ENCODE assay signal across 8 mouse cellular contexts in the genomic region with DNA sequence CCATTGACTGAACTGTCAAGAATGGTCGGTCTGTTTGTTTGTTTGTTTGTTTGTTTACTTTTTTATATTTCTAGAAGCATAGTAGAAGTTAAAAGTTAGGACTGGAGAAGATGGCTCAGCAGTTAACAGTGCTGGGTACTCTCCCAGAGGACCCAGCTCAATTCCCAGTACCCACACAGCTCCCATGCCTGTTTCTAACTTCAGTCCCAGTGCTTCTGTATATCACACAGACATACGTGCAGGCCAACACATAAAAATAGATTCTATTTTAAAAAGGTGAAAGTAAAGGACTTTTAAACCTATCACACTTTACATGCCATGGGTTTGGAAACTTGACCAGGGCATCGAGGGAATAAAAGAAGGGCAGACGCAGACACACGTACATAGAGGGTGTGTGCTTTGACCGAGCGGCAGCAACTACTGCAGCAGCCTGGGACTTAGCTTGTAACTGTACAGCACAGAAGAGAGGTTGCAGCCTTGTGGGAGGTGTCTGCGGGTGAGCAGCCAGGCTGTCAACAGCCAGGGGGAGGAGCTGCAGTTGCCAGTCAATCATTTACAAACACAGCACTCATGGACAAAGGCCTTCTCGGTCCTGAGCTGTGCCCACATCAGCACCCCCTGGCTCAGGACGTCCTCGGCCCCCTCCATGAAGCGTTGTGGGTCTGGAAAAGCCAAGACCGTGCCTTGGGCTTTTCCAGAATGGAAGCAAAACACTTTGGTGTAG. TPM values are rescaled to one million over a fixed set of nuclear protein-coding genes. Genes with fewer than 3 reads are reported as not detected.
DNase-seq lines count a peak whose midpoint lies in the region; ATAC-seq and TF ChIP-seq lines count a peak whose summit lies in the region.

No protein-coding gene starts in this region.

- DNase-seq in frontal cortex, postnatal 25 days (ENCODE audit: low spot score in 2 of 2) = no peak
- peak; percentile 39 for DNase-seq in hindbrain, embryonic 11.5 days (ENCODE audit: low spot score)
- no peak for DNase-seq in limb, embryonic 14.5 days (ENCODE audit: low spot score)
- peak; percentile 51 for DNase-seq in midbrain, postnatal 0 days (ENCODE audit: low spot score)
- DNase-seq in spleen, postnatal 36 days (ENCODE audit: low spot score in 2 of 2) = no peak
- no peak for DNase-seq in right cerebral cortex, postnatal 10 days (ENCODE audit: low spot score in 2 of 2)

- H3K4me3 ChIP-seq in embryonic facial prominence, embryonic 13.5 days = no peak overlapping the region
- H3K4me3 ChIP-seq in hindbrain, embryonic 11.5 days (ENCODE audit: low read depth, low read length) = peak overlapping the region; percentile 51
- H3K4me3 ChIP-seq in limb, embryonic 14.5 days (replicated peaks; ENCODE audit: low read length) = no peak overlapping the region
- peak overlapping the region; percentile 71 for H3K4me3 ChIP-seq in midbrain, postnatal 0 days (ENCODE audit: low read depth, low read length)

- H3K9me3 ChIP-seq in embryonic facial prominence, embryonic 13.5 days = no peaks in the 10 kb centered on the region
- no peaks in the 10 kb centered on the region for H3K9me3 ChIP-seq in hindbrain, embryonic 11.5 days (ENCODE audit: control insufficient read depth, low read length)
- no peaks in the 10 kb centered on the region for H3K9me3 ChIP-seq in limb, embryonic 14.5 days (ENCODE audit: control insufficient read depth, low read length)
- H3K9me3 ChIP-seq in midbrain, postnatal 0 days (ENCODE audit: low read length) = no peaks in the 10 kb centered on the region

- H3K36me3 ChIP-seq in embryonic facial prominence, embryonic 13.5 days = no peaks in the 10 kb centered on the region
- H3K36me3 ChIP-seq in hindbrain, embryonic 11.5 days (ENCODE audit: control insufficient read depth, insufficient read depth, low read length) = no peaks in the 10 kb centered on the region
- no peaks in the 10 kb centered on the region for H3K36me3 ChIP-seq in limb, embryonic 14.5 days (ENCODE audit: control insufficient read depth, insufficient read depth, low read length)
- no peaks in the 10 kb centered on the region for H3K36me3 ChIP-seq in midbrain, postnatal 0 days (ENCODE audit: insufficient read depth, low read length)

- H3K27ac ChIP-seq in embryonic facial prominence, embryonic 13.5 days = peak overlapping the region; percentile 51
- H3K27ac ChIP-seq in hindbrain, embryonic 11.5 days (ENCODE audit: low read depth, low read length) = peak overlapping the region; percentile 39; the same call in 1 of the 2 replicates
- no peak overlapping the region for H3K27ac ChIP-seq in limb, embryonic 14.5 days (replicated peaks; ENCODE audit: low read depth, low read length)
- H3K27ac ChIP-seq in midbrain, postnatal 0 days (ENCODE audit: low read depth, low read length) = no peak overlapping the region

- H3K4me2 ChIP-seq in embryonic facial prominence, embryonic 13.5 days = no peak overlapping the region
- H3K4me2 ChIP-seq in hindbrain, embryonic 11.5 days (replicated peaks; ENCODE audit: low read depth, low read length) = peak overlapping the region; percentile 40
- 0 out of 2 replicates have a peak overlapping the region, but pooled peaks have one; percentile 4 for H3K4me2 ChIP-seq in limb, embryonic 14.5 days (replicated peaks; ENCODE audit: low read depth, low read length, severe bottlenecking)
- peak overlapping the region; percentile 77 for H3K4me2 ChIP-seq in midbrain, postnatal 0 days (ENCODE audit: low read depth, low read length, poor library complexity, severe bottlenecking)

- 42% methylated on average over 13 of the region's 13 CpGs for WGBS in embryonic facial prominence, embryonic 13.5 days
- 29% methylated on average over 13 of the region's 13 CpGs for WGBS in hindbrain, embryonic 11.5 days
- 51% methylated on average over 13 of the region's 13 CpGs for WGBS in limb, embryonic 14.5 days
- WGBS in midbrain, postnatal 0 days = 21% methylated on average over 13 of the region's 13 CpGs

- H3K4me1 ChIP-seq in embryonic facial prominence, embryonic 13.5 days = peaks cover 38% of the 10 kb centered on the region
- H3K4me1 ChIP-seq in hindbrain, embryonic 11.5 days (replicated peaks; ENCODE audit: control insufficient read depth, insufficient read depth, low read length) = peaks cover 6% of the 10 kb centered on the region
- peaks cover 8% of the 10 kb centered on the region for H3K4me1 ChIP-seq in limb, embryonic 14.5 days (ENCODE audit: control insufficient read depth, insufficient read depth, low read length)
- peaks cover 19% of the 10 kb centered on the region for H3K4me1 ChIP-seq in midbrain, postnatal 0 days (ENCODE audit: insufficient read depth, low read length)

- H3K9ac ChIP-seq in embryonic facial prominence, embryonic 13.5 days = 0 out of 2 replicates have a peak overlapping the region, but pooled peaks have one; percentile 44
- H3K9ac ChIP-seq in hindbrain, embryonic 11.5 days (ENCODE audit: low read depth, low read length) = 0 out of 2 replicates have a peak overlapping the region, but pooled peaks have one; percentile 24
- no peak overlapping the region for H3K9ac ChIP-seq in limb, embryonic 14.5 days (ENCODE audit: low read depth, low read length, severe bottlenecking)
- H3K9ac ChIP-seq in midbrain, postnatal 0 days (replicated peaks; ENCODE audit: low read length, poor library complexity, severe bottlenecking) = peak overlapping the region; percentile 51

- peak; percentile 38 for ATAC-seq in frontal cortex, adult (ENCODE audit: low TSS enrichment)
- peak; percentile 15; the same call in 1 of the 2 replicates for ATAC-seq in embryonic facial prominence, embryonic 13.5 days (ENCODE audit: insufficient number of reproducible peaks, insufficient read depth, low FRiP score, low TSS enrichment, low read depth)
- ATAC-seq in hindbrain, embryonic 11.5 days (ENCODE audit: low FRiP score) = peak; percentile 37; the same call in 1 of the 2 replicates
- 0 out of 2 replicates have a peak, but pooled peaks have one; percentile 28 for ATAC-seq in limb, embryonic 14.5 days (ENCODE audit: low FRiP score, low read depth)
- ATAC-seq in midbrain, postnatal 0 days (ENCODE audit: low FRiP score) = no peak

- H3K27me3 ChIP-seq in embryonic facial prominence, embryonic 13.5 days = no peaks in the 10 kb centered on the region
- no peaks in the 10 kb centered on the region for H3K27me3 ChIP-seq in hindbrain, embryonic 11.5 days (ENCODE audit: control insufficient read depth, insufficient read depth, low read length)
- no peaks in the 10 kb centered on the region for H3K27me3 ChIP-seq in limb, embryonic 14.5 days (ENCODE audit: control insufficient read depth, insufficient read depth, low read length)
- no peaks in the 10 kb centered on the region for H3K27me3 ChIP-seq in midbrain, postnatal 0 days (ENCODE audit: insufficient read depth, low read length)

- TF ChIP-seq CTCF in midbrain, postnatal 0 days (IDR thresholded peaks at IDR 0.05) = peak; percentile 28

- TF ChIP-seq POLR2A in limb, embryonic 14.5 days (IDR thresholded peaks at IDR 0.05; ENCODE audit: borderline replicate concordance, extremely low read depth, insufficient read depth, insufficient read length) = no peak

RNA-seq across cellular contexts. Expression of gene Rufy3, which starts 22.5 kb away (rescaled TPM):
- polyA plus RNA-seq in embryonic facial prominence, embryonic 13.5 days (2015; fragmentation: Nextera tagmentation; extraction: Ambion mirVana) = 15.4 and 17.0 TPM in 2 replicates
- 168 and 180 TPM in 2 replicates for polyA plus RNA-seq in hindbrain, embryonic 11.5 days (2014; fragmentation: Nextera tagmentation; extraction: Ambion mirVana)
- polyA plus RNA-seq in limb, embryonic 14.5 days (2012; rRNA removed) = 12.1 and 15.0 TPM in 2 replicates
- 9.6 and 10.4 TPM in 2 replicates for polyA plus RNA-seq in limb, embryonic 14.5 days (2014; fragmentation: Nextera tagmentation; extraction: Ambion mirVana)
- total RNA-seq in midbrain, postnatal 0 days (2014; rRNA removed) = 250 and 309 TPM in 2 replicates
- 212 and 248 TPM in 2 replicates for polyA plus RNA-seq in midbrain, postnatal 0 days (2015; fragmentation: Nextera tagmentation; extraction: Ambion mirVana)

RNA-seq across cellular contexts. Expression of gene Utp3, which starts 33.1 kb away (rescaled TPM):
- polyA plus RNA-seq in embryonic facial prominence, embryonic 13.5 days (2015; fragmentation: Nextera tagmentation; extraction: Ambion mirVana) = 77.5 and 83.7 TPM in 2 replicates
- 68.7 and 75.4 TPM in 2 replicates for polyA plus RNA-seq in hindbrain, embryonic 11.5 days (2014; fragmentation: Nextera tagmentation; extraction: Ambion mirVana)
- 24.1 and 43.5 TPM in 2 replicates for polyA plus RNA-seq in limb, embryonic 14.5 days (2012; rRNA removed)
- 56.4 and 60.9 TPM in 2 replicates for polyA plus RNA-seq in limb, embryonic 14.5 days (2014; fragmentation: Nextera tagmentation; extraction: Ambion mirVana)
- total RNA-seq in midbrain, postnatal 0 days (2014; rRNA removed) = 12.8 and 16.5 TPM in 2 replicates
- polyA plus RNA-seq in midbrain, postnatal 0 days (2015; fragmentation: Nextera tagmentation; extraction: Ambion mirVana) = 51.1 and 55.1 TPM in 2 replicates

RNA-seq across cellular contexts. Expression of gene Jchain, which starts 59.7 kb away (rescaled TPM):
- polyA plus RNA-seq in embryonic facial prominence, embryonic 13.5 days (2015; fragmentation: Nextera tagmentation; extraction: Ambion mirVana) = 0.56 TPM in 1 of 2 replicates, not detected in the other
- 0.49 TPM in 1 of 2 replicates, not detected in the other for polyA plus RNA-seq in hindbrain, embryonic 11.5 days (2014; fragmentation: Nextera tagmentation; extraction: Ambion mirVana)
- polyA plus RNA-seq in limb, embryonic 14.5 days (2012; rRNA removed) = 0.47 and 0.53 TPM in 2 replicates
- 0.36 TPM in 1 of 2 replicates, not detected in the other for polyA plus RNA-seq in limb, embryonic 14.5 days (2014; fragmentation: Nextera tagmentation; extraction: Ambion mirVana)
- total RNA-seq in midbrain, postnatal 0 days (2014; rRNA removed) = 0.82 and 1.7 TPM in 2 replicates
- 0.47 and 0.58 TPM in 2 replicates for polyA plus RNA-seq in midbrain, postnatal 0 days (2015; fragmentation: Nextera tagmentation; extraction: Ambion mirVana)

Comparison
In these comparisons a context has a peak if more than half of its experiments do, and no peak if none do; other contexts are left out.
1. DNase-seq: peak in hindbrain, embryonic 11.5 days (single experiment) and midbrain, postnatal 0 days (single experiment); none in frontal cortex, postnatal 25 days (0 of 2), limb, embryonic 14.5 days (single experiment), spleen, postnatal 36 days (0 of 2) and right cerebral cortex, postnatal 10 days (0 of 2).
2. H3K27ac ChIP-seq: peak in embryonic facial prominence, embryonic 13.5 days (single experiment) and hindbrain, embryonic 11.5 days (single experiment); none in limb, embryonic 14.5 days (single experiment) and midbrain, postnatal 0 days (single experiment).
3. H3K4me3 ChIP-seq: peak in hindbrain, embryonic 11.5 days (single experiment) and midbrain, postnatal 0 days (single experiment); none in embryonic facial prominence, embryonic 13.5 days (single experiment) and limb, embryonic 14.5 days (single experiment).